Comparison of ENCODE assay signal across 12 mouse cellular contexts in the genomic region with DNA sequence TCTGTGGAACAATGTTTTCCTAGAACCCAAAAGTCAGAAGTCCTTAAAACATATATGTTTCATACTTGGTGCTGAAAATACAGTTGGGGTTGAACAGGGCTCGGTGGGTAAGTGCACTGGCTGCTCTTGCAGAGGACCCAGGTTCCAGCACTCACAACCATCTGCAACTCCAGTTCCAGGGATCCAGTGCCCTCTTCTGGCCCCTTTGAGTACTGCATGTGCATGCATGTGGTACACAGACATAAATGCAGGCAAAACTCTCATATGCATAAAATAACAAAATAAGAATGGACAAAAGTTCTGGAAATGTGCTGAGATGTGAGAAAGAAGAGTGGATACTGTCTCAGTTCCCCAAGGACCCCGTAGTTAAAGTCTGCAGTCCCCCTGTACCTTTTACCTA.
DNase-seq lines count a peak whose midpoint lies in the region; ATAC-seq lines count a peak whose summit lies in the region.
"Had no signal": no experiment of that assay in that cellular context is flagged by ENCODE, and none has a peak within 500 bp of the region (broad histone marks: within the 10 kb centered on the region; RNA-seq: fewer than 3 reads in every experiment).

No protein-coding gene starts in this region.

- no peak for ATAC-seq in hindbrain, embryonic 11.5 days (ENCODE audit: low FRiP score)
- no peak for ATAC-seq in hindbrain, embryonic 13.5 days (ENCODE audit: low FRiP score)

- no peaks in the 10 kb centered on the region for H3K27me3 ChIP-seq in hindbrain, embryonic 11.5 days (ENCODE audit: control insufficient read depth, insufficient read depth, low read length)
- no peaks in the 10 kb centered on the region for H3K27me3 ChIP-seq in hindbrain, embryonic 13.5 days
- H3K27me3 ChIP-seq: hindbrain, embryonic 15.5 days; limb, embryonic 15.5 days had no signal

- peak; percentile 29 for DNase-seq in hindbrain, embryonic 11.5 days (ENCODE audit: low spot score)
- peak; percentile 7 for DNase-seq in spleen, adult 12 weeks (ENCODE audit: low spot score)
- DNase-seq in spleen, postnatal 14 days (ENCODE audit: low spot score in 2 of 2) = no peak
- DNase-seq in NIH3T3 (ENCODE audit: low read depth) = peak; percentile 21
- DNase-seq in naive thymus-derived CD4-positive, alpha-beta T cell, adult 2 months (ENCODE audit: low read depth) = peak; percentile 12
- no peak for DNase-seq in layer of hippocampus, postnatal 10 days (ENCODE audit: low spot score in 2 of 2)
- DNase-seq in Muller cell, postnatal 12 days (ENCODE audit: inconsistent ontology term) = no peak
- DNase-seq: heart, adult 18-20 months; midbrain, embryonic 14.5 days had no signal

- H3K27ac ChIP-seq in hindbrain, embryonic 11.5 days (ENCODE audit: low read depth, low read length) = no peak overlapping the region
- no peak overlapping the region for H3K27ac ChIP-seq in hindbrain, embryonic 13.5 days
- H3K27ac ChIP-seq: hindbrain, embryonic 15.5 days; limb, embryonic 15.5 days had no signal

- no peak overlapping the region for H3K4me3 ChIP-seq in hindbrain, embryonic 11.5 days (ENCODE audit: low read depth, low read length)
- H3K4me3 ChIP-seq in hindbrain, embryonic 13.5 days = no peak overlapping the region
- H3K4me3 ChIP-seq: hindbrain, embryonic 15.5 days; limb, embryonic 15.5 days had no signal

- no peaks in the 10 kb centered on the region for H3K4me1 ChIP-seq in hindbrain, embryonic 11.5 days (replicated peaks; ENCODE audit: control insufficient read depth, insufficient read depth, low read length)
- H3K4me1 ChIP-seq in hindbrain, embryonic 13.5 days (replicated peaks) = peaks cover 22% of the 10 kb centered on the region
- H3K4me1 ChIP-seq: limb, embryonic 15.5 days had no signal

- no peak overlapping the region for H3K4me2 ChIP-seq in hindbrain, embryonic 11.5 days (replicated peaks; ENCODE audit: low read depth, low read length)
- no peak overlapping the region for H3K4me2 ChIP-seq in hindbrain, embryonic 13.5 days
- H3K4me2 ChIP-seq: hindbrain, embryonic 15.5 days; limb, embryonic 15.5 days had no signal

- WGBS in hindbrain, embryonic 11.5 days = 83% methylated on average over 2 of the region's 2 CpGs
- WGBS in hindbrain, embryonic 13.5 days = 90% methylated on average over 2 of the region's 2 CpGs

- no peaks in the 10 kb centered on the region for H3K36me3 ChIP-seq in hindbrain, embryonic 11.5 days (ENCODE audit: control insufficient read depth, insufficient read depth, low read length)
- H3K36me3 ChIP-seq in hindbrain, embryonic 13.5 days = no peaks in the 10 kb centered on the region; the same call in 1 of the 2 replicates
- H3K36me3 ChIP-seq: hindbrain, embryonic 15.5 days; limb, embryonic 15.5 days had no signal

- H3K9ac ChIP-seq in hindbrain, embryonic 11.5 days (ENCODE audit: low read depth, low read length) = no peak overlapping the region
- H3K9ac ChIP-seq in hindbrain, embryonic 13.5 days = no peak overlapping the region
- H3K9ac ChIP-seq: hindbrain, embryonic 15.5 days; limb, embryonic 15.5 days had no signal

- H3K9me3 ChIP-seq in hindbrain, embryonic 11.5 days (ENCODE audit: control insufficient read depth, low read length) = no peaks in the 10 kb centered on the region
- no peaks in the 10 kb centered on the region for H3K9me3 ChIP-seq in hindbrain, embryonic 13.5 days
- H3K9me3 ChIP-seq: hindbrain, embryonic 15.5 days; limb, embryonic 15.5 days had no signal

Comparison
In these comparisons a context has a peak if more than half of its experiments do, and no peak if none do; other contexts are left out.
1. DNase-seq: peak in hindbrain, embryonic 11.5 days (single experiment), spleen, adult 12 weeks (single experiment), NIH3T3 (single experiment) and naive thymus-derived CD4-positive, alpha-beta T cell, adult 2 months (single experiment); none in spleen, postnatal 14 days (0 of 2), layer of hippocampus, postnatal 10 days (0 of 2) and Muller cell, postnatal 12 days (single experiment).